Mouse (Mus musculus): ENCODE measurements around the gene Mcrip2. TPM values are rescaled to one million over a fixed set of nuclear protein-coding genes. Genes with fewer than 3 reads are reported as not detected.

The Mcrip2 gene
- polyA plus RNA-seq, 1 experiment = 29.2 TPM

- no peak overlapping the region; the same call in 1 of the 2 replicates for H3K4me3 ChIP-seq (ENCODE audit: insufficient read depth, low read length)
- peak overlapping the region; percentile 69; the same call in 1 of the 2 replicates for H3K27ac ChIP-seq (ENCODE audit: insufficient read depth, low read length)
- TF ChIP-seq POLR2A (IDR thresholded peaks at IDR 0.05; ENCODE audit: extremely low read depth, insufficient read depth, low read length) (no peak), CTCF (IDR thresholded peaks at IDR 0.05; ENCODE audit: extremely low read depth, insufficient read depth, low read length) (no peak)
- H3K4me1 ChIP-seq (ENCODE audit: control insufficient read depth, insufficient read depth, low read length) = peaks cover 5% of the 10 kb centered on the region
Observed at GRCm38 (mm10) chr17:25837533-25837932, 31.0 kb downstream of the Mcrip2 start.

- Histone ChIP-seq H3K4me3 (ENCODE audit: insufficient read depth, low read length) (peak within 1 kb of the TSS; percentile 51), H3K4me1 (ENCODE audit: control insufficient read depth, insufficient read depth, low read length) (peaks cover 5% of the 10 kb centered on the region), H3K27ac (ENCODE audit: insufficient read depth, low read length) (peak within 1 kb of the TSS; percentile 69)
- TF ChIP-seq POLR2A (IDR thresholded peaks at IDR 0.05; ENCODE audit: extremely low read depth, insufficient read depth, low read length) (peak; percentile 71; the same call in 1 of the 2 replicates), CTCF (IDR thresholded peaks at IDR 0.05; ENCODE audit: extremely low read depth, insufficient read depth, low read length) (no peak)
Observed at GRCm38 (mm10) chr17:25837076-25837410, 31.5 kb downstream of the Mcrip2 start, which contains the start of gene Rhbdl1. TSS of gene Rhbdl1 (minus strand) at chr17:25837295.

- Histone ChIP-seq H3K27ac (ENCODE audit: insufficient read depth, low read length) (peak overlapping the region; percentile 69), H3K4me1 (ENCODE audit: control insufficient read depth, insufficient read depth, low read length) (peaks cover 5% of the 10 kb centered on the region), H3K4me3 (ENCODE audit: insufficient read depth, low read length) (peak overlapping the region; percentile 51)
- TF ChIP-seq CTCF (IDR thresholded peaks at IDR 0.05; ENCODE audit: extremely low read depth, insufficient read depth, low read length) (no peak), POLR2A (IDR thresholded peaks at IDR 0.05; ENCODE audit: extremely low read depth, insufficient read depth, low read length) (no peak)
Observed at GRCm38 (mm10) chr17:25836397-25837075, 32.0 kb downstream of the Mcrip2 start.

- H3K27ac ChIP-seq (ENCODE audit: insufficient read depth, low read length) = peak overlapping the region; percentile 69; the same call in 1 of the 2 replicates
- H3K4me3 ChIP-seq (ENCODE audit: insufficient read depth, low read length) = peak overlapping the region; percentile 51; the same call in 1 of the 2 replicates
- H3K4me1 ChIP-seq (ENCODE audit: control insufficient read depth, insufficient read depth, low read length) = peaks cover 6% of the 10 kb centered on the region
- TF ChIP-seq POLR2A (IDR thresholded peaks at IDR 0.05; ENCODE audit: extremely low read depth, insufficient read depth, low read length) (no peak), CTCF (IDR thresholded peaks at IDR 0.05; ENCODE audit: extremely low read depth, insufficient read depth, low read length) (no peak)
Observed at GRCm38 (mm10) chr17:25835816-25836215, 32.7 kb downstream of the Mcrip2 start.

GRCm38 (mm10) chr17:25835301-25835700 lies 33.3 kb downstream of the Mcrip2 start:
- no peak overlapping the region for H3K27ac ChIP-seq (ENCODE audit: insufficient read depth, low read length)
- H3K4me1 ChIP-seq (ENCODE audit: control insufficient read depth, insufficient read depth, low read length) = peaks cover 6% of the 10 kb centered on the region
- H3K4me3 ChIP-seq (ENCODE audit: insufficient read depth, low read length) = peak overlapping the region; percentile 51; the same call in 1 of the 2 replicates
- no peak for TF ChIP-seq POLR2A (IDR thresholded peaks at IDR 0.05; ENCODE audit: extremely low read depth, insufficient read depth, low read length)
- TF ChIP-seq CTCF (IDR thresholded peaks at IDR 0.05; ENCODE audit: extremely low read depth, insufficient read depth, low read length) = no peak

- TF ChIP-seq CTCF (IDR thresholded peaks at IDR 0.05; ENCODE audit: extremely low read depth, insufficient read depth, low read length) (no peak), POLR2A (IDR thresholded peaks at IDR 0.05; ENCODE audit: extremely low read depth, insufficient read depth, low read length) (no peak)
- peak overlapping the region; percentile 79; the same call in 1 of the 2 replicates for H3K4me3 ChIP-seq (ENCODE audit: insufficient read depth, low read length)
- peaks cover 6% of the 10 kb centered on the region for H3K4me1 ChIP-seq (ENCODE audit: control insufficient read depth, insufficient read depth, low read length)
- H3K27ac ChIP-seq (ENCODE audit: insufficient read depth, low read length) = no peak overlapping the region
Observed at GRCm38 (mm10) chr17:25834595-25835222, 33.9 kb downstream of the Mcrip2 start.

GRCm38 (mm10) chr17:25833961-25834594 lies 34.5 kb downstream of the Mcrip2 start:
- Histone ChIP-seq H3K27ac (ENCODE audit: insufficient read depth, low read length) (0 out of 2 replicates have a peak overlapping the region, but pooled peaks have one; percentile 97), H3K4me1 (ENCODE audit: control insufficient read depth, insufficient read depth, low read length) (peaks cover 6% of the 10 kb centered on the region), H3K4me3 (ENCODE audit: insufficient read depth, low read length) (peak overlapping the region; percentile 79)
- TF ChIP-seq CTCF (IDR thresholded peaks at IDR 0.05; ENCODE audit: extremely low read depth, insufficient read depth, low read length) (no peak), POLR2A (IDR thresholded peaks at IDR 0.05; ENCODE audit: extremely low read depth, insufficient read depth, low read length) (no peak)

GRCm38 (mm10) chr17:25833291-25833663 lies 35.3 kb downstream of the Mcrip2 start, which contains the start of gene Stub1:
TSS of gene Stub1 (minus strand) at chr17:25833404.
- Histone ChIP-seq H3K4me3 (ENCODE audit: insufficient read depth, low read length) (peak within 1 kb of the TSS; percentile 79), H3K4me1 (ENCODE audit: control insufficient read depth, insufficient read depth, low read length) (peaks cover 6% of the 10 kb centered on the region), H3K27ac (ENCODE audit: insufficient read depth, low read length) (peak within 1 kb of the TSS; percentile 97)
- TF ChIP-seq CTCF (IDR thresholded peaks at IDR 0.05; ENCODE audit: extremely low read depth, insufficient read depth, low read length) (no peak), POLR2A (IDR thresholded peaks at IDR 0.05; ENCODE audit: extremely low read depth, insufficient read depth, low read length) (peak; percentile 24; the same call in 1 of the 2 replicates)

Measured in cortical plate, adult 2 months (tissue).